9 mouse cellular contexts compared by ENCODE assay signal in genomic region chr16:93486646-93487550, GRCm38 (mm10).
DNase-seq lines count a peak whose midpoint lies in the region; ATAC-seq and TF ChIP-seq lines count a peak whose summit lies in the region.
"Had no signal": no experiment of that assay in that cellular context is flagged by ENCODE, and none has a peak within 500 bp of the region (broad histone marks: within the 10 kb centered on the region; RNA-seq: fewer than 3 reads in every experiment).

No protein-coding gene starts in this region.

- 0 out of 2 replicates have a peak, but pooled peaks cover 2% of the 10 kb centered on the region for H3K27me3 ChIP-seq in heart, embryonic 16.5 days (ENCODE audit: control insufficient read depth, insufficient read depth, low read length)
- H3K27me3 ChIP-seq in heart, adult 2 months (ENCODE audit: control insufficient read depth, insufficient read depth, low read length): no peaks in the 10 kb centered on the region
- no peaks in the 10 kb centered on the region for H3K27me3 ChIP-seq in midbrain, embryonic 15.5 days (replicated peaks)
- no peaks in the 10 kb centered on the region for H3K27me3 ChIP-seq in midbrain, embryonic 13.5 days
- H3K27me3 ChIP-seq in stomach, embryonic 14.5 days (ENCODE audit: control insufficient read depth, insufficient read depth, low read length): no peaks in the 10 kb centered on the region
- H3K27me3 ChIP-seq: liver, embryonic 13.5 days had no signal

- H3K27ac ChIP-seq in heart, embryonic 16.5 days (ENCODE audit: low read length): no peak overlapping the region
- H3K27ac ChIP-seq in heart, adult 2 months: no peak overlapping the region
- H3K27ac ChIP-seq in midbrain, embryonic 15.5 days: no peak overlapping the region
- no peak overlapping the region for H3K27ac ChIP-seq in midbrain, embryonic 13.5 days
- H3K27ac ChIP-seq in stomach, embryonic 14.5 days (ENCODE audit: low read length): no peak overlapping the region
- H3K27ac ChIP-seq: liver, embryonic 13.5 days had no signal

- H3K36me3 ChIP-seq in heart, embryonic 16.5 days (ENCODE audit: control insufficient read depth, insufficient read depth): no peaks in the 10 kb centered on the region
- no peaks in the 10 kb centered on the region for H3K36me3 ChIP-seq in heart, adult 2 months (ENCODE audit: control insufficient read depth, insufficient read depth, low read length)
- no peaks in the 10 kb centered on the region for H3K36me3 ChIP-seq in midbrain, embryonic 15.5 days (replicated peaks)
- H3K36me3 ChIP-seq in midbrain, embryonic 13.5 days: no peaks in the 10 kb centered on the region
- H3K36me3 ChIP-seq in stomach, embryonic 14.5 days (ENCODE audit: control insufficient read depth, insufficient read depth, low read length): no peaks in the 10 kb centered on the region
- H3K36me3 ChIP-seq: liver, embryonic 13.5 days had no signal

- H3K9me3 ChIP-seq in heart, embryonic 16.5 days (replicated peaks; ENCODE audit: control insufficient read depth, low read length): no peaks in the 10 kb centered on the region
- H3K9me3 ChIP-seq in midbrain, embryonic 15.5 days: no peaks in the 10 kb centered on the region
- H3K9me3 ChIP-seq in midbrain, embryonic 13.5 days: 0 out of 2 replicates have a peak, but pooled peaks cover 4% of the 10 kb centered on the region
- H3K9me3 ChIP-seq in stomach, embryonic 14.5 days (ENCODE audit: control insufficient read depth, low read depth, low read length): no peaks in the 10 kb centered on the region
- H3K9me3 ChIP-seq: liver, embryonic 13.5 days had no signal

- no peaks in the 10 kb centered on the region for H3K79me2 ChIP-seq in heart, adult 2 months (replicated peaks; ENCODE audit: control insufficient read depth, insufficient read depth, low read length)

- no peak overlapping the region for H3K9ac ChIP-seq in heart, embryonic 16.5 days (ENCODE audit: low read length)
- H3K9ac ChIP-seq in heart, adult 2 months (ENCODE audit: low read depth, low read length): no peak overlapping the region
- H3K9ac ChIP-seq in midbrain, embryonic 15.5 days: no peak overlapping the region
- no peak overlapping the region for H3K9ac ChIP-seq in midbrain, embryonic 13.5 days (replicated peaks)
- no peak overlapping the region for H3K9ac ChIP-seq in stomach, embryonic 14.5 days (replicated peaks; ENCODE audit: low read depth, low read length)
- H3K9ac ChIP-seq: liver, embryonic 13.5 days had no signal

- intact Hi-C loops in heart, adult 2 months (cut with DNase I): no loop called here

- H3K4me3 ChIP-seq in heart, embryonic 16.5 days (ENCODE audit: low read length): no peak overlapping the region
- H3K4me3 ChIP-seq in heart, adult 2 months: no peak overlapping the region
- no peak overlapping the region for H3K4me3 ChIP-seq in midbrain, embryonic 15.5 days
- no peak overlapping the region for H3K4me3 ChIP-seq in midbrain, embryonic 13.5 days (replicated peaks)
- H3K4me3 ChIP-seq in stomach, embryonic 14.5 days (ENCODE audit: low read depth, low read length): peak overlapping the region; percentile 10
- H3K4me3 ChIP-seq: liver, embryonic 13.5 days had no signal

- WGBS in heart, embryonic 16.5 days: 49% methylated on average over 26 of the region's 26 CpGs
- 44% methylated on average over 26 of the region's 26 CpGs for WGBS in heart, adult 2 months
- WGBS in midbrain, embryonic 15.5 days: 67% methylated on average over 26 of the region's 26 CpGs
- 78% methylated on average over 26 of the region's 26 CpGs for WGBS in midbrain, embryonic 13.5 days
- 35% methylated on average over 26 of the region's 26 CpGs for WGBS in stomach, embryonic 14.5 days

- no peak for ATAC-seq in heart, embryonic 16.5 days (replicated peaks; ENCODE audit: extremely low read depth, insufficient read depth, low FRiP score)
- no peak for ATAC-seq in midbrain, embryonic 15.5 days (replicated peaks)
- no peak for ATAC-seq in midbrain, embryonic 13.5 days
- no peak; the same call in 1 of the 2 replicates for ATAC-seq in stomach, embryonic 14.5 days (ENCODE audit: insufficient number of reproducible peaks, insufficient read depth, low FRiP score, low read depth)

- TF ChIP-seq EP300 in heart, adult 2 months (IDR thresholded peaks at IDR 0.05; ENCODE audit: insufficient read depth, low read depth, low read length): no peak

- peak overlapping the region; percentile 19; the same call in 1 of the 2 replicates for H3K4me2 ChIP-seq in heart, embryonic 16.5 days (ENCODE audit: low read depth, low read length)
- H3K4me2 ChIP-seq in midbrain, embryonic 15.5 days: peak overlapping the region; percentile 12
- H3K4me2 ChIP-seq in midbrain, embryonic 13.5 days (replicated peaks): no peak overlapping the region
- H3K4me2 ChIP-seq in stomach, embryonic 14.5 days (replicated peaks; ENCODE audit: low read depth, low read length): peak overlapping the region; percentile 32
- H3K4me2 ChIP-seq: liver, embryonic 13.5 days had no signal

- DNase-seq in adrenal gland, postnatal 14 days: peak; percentile 9
- no peak for DNase-seq in adrenal gland, postnatal 4 days (ENCODE audit: low spot score in 2 of 2)
- DNase-seq in heart, adult 2 months: no peak
- DNase-seq in lung, postnatal 36 days: no peak
- DNase-seq: liver, embryonic 13.5 days had no signal

- H3K4me1 ChIP-seq in heart, embryonic 16.5 days (ENCODE audit: control insufficient read depth, insufficient read depth, low read length): no peaks in the 10 kb centered on the region
- H3K4me1 ChIP-seq in heart, adult 2 months (ENCODE audit: control insufficient read depth, insufficient read depth, low read length): no peaks in the 10 kb centered on the region
- H3K4me1 ChIP-seq in midbrain, embryonic 15.5 days: no peaks in the 10 kb centered on the region; the same call in 1 of the 2 replicates
- no peaks in the 10 kb centered on the region for H3K4me1 ChIP-seq in midbrain, embryonic 13.5 days (replicated peaks)
- no peaks in the 10 kb centered on the region for H3K4me1 ChIP-seq in stomach, embryonic 14.5 days (ENCODE audit: control insufficient read depth, insufficient read depth, low read length)
- H3K4me1 ChIP-seq: liver, embryonic 13.5 days had no signal

- TF ChIP-seq CTCF in heart, adult 2 months (IDR thresholded peaks at IDR 0.05): no peak

- TF ChIP-seq POLR2A in heart, adult 2 months (IDR thresholded peaks at IDR 0.05; ENCODE audit: insufficient read depth, low read depth, low read length): no peak
